Mouse (Mus musculus): ENCODE measurements around the gene Dock1.

DNA sequence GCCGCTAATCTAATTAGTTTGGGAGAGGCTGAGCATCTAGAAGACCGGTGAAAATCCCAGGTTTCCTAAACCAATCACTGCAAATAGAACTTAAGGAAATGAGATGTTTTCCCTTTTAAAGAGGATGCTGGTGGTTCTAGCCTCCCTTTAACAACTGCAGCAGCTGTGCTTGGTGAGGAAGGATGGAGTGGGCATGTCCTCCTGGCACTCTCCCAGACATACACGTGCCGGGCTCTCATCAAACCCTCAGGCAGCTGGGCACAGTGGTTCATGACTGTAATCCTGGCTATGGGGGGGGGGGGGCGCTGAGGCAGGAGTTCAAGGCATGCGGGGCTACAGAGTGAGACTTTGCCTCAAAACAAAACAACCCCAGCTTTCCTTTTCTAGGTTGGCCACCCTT is 272.6 kb downstream of the Dock1 start:
- TF ChIP-seq CTCF (conservative IDR thresholded peaks at IDR 0.05 in 1 of 2, IDR thresholded peaks at IDR 0.05 in 1 of 2; ENCODE audit: low read depth in 2 of 2, low read length in 2 of 2), result no peak
- no peak for TF ChIP-seq RAD21 (IDR thresholded peaks at IDR 0.05; ENCODE audit: low read depth, low read length)
- no peak for TF ChIP-seq JUND (conservative IDR thresholded peaks at IDR 0.05; ENCODE audit: low read depth, low read length)
- no peak for TF ChIP-seq ELF1 (IDR thresholded peaks at IDR 0.05; ENCODE audit: low read depth, low read length)
- TF ChIP-seq NELFE (IDR thresholded peaks at IDR 0.05; ENCODE audit: low read depth, low read length), result no peak
- TF ChIP-seq GABPA (IDR thresholded peaks at IDR 0.05; ENCODE audit: insufficient replicate concordance, low read depth, low read length), result no peak
- TF ChIP-seq ZKSCAN1 (IDR thresholded peaks at IDR 0.05; ENCODE audit: borderline replicate concordance, low read depth, low read length), result no peak
- TF ChIP-seq POLR2A (IDR thresholded peaks at IDR 0.05; ENCODE audit: low read depth, low read length), result no peak
- no peak for TF ChIP-seq USF1 (IDR thresholded peaks at IDR 0.05; ENCODE audit: low read depth, low read length)
- TF ChIP-seq EP300 (IDR thresholded peaks at IDR 0.05; ENCODE audit: low read length), result no peak
- TF ChIP-seq PAX5 (IDR thresholded peaks at IDR 0.05; ENCODE audit: low read length), result no peak
- TF ChIP-seq BHLHE40 (IDR thresholded peaks at IDR 0.05; ENCODE audit: low read depth, low read length), result no peak
- no peak for TF ChIP-seq POLR2AphosphoS2 (IDR thresholded peaks at IDR 0.05; ENCODE audit: low read depth, low read length)
- no peak for TF ChIP-seq E2F4 (IDR thresholded peaks at IDR 0.05; ENCODE audit: insufficient replicate concordance, low read depth, low read length)

Data from CH12.LX (cell line).